Mouse (Mus musculus): ENCODE measurements at regions not wholly inside any gene's neighbourhood (a gene's known extent, or its start where the extent isn't known, plus 50 kb on each side); places are given as distances from the start of the nearest gene placed in this dataset.

GRCm38 (mm10) chr5:148454200-148454599, 54.5 kb upstream of the Slc7a1 start:
- Histone ChIP-seq H3K27ac (no peak overlapping the region), H3K4me3 (replicated peaks) (no peak overlapping the region), H3K4me2 (no peak overlapping the region), H3K4me1 (peaks cover 7% of the 10 kb centered on the region), H3K9me3 (no peaks in the 10 kb centered on the region), H3K36me3 (replicated peaks) (no peaks in the 10 kb centered on the region), H3K27me3 (no peaks in the 10 kb centered on the region), H3K9ac (no peak overlapping the region)
- ATAC-seq (ENCODE audit: low FRiP score): no peak
- WGBS: 78% methylated on average over 5 of the region's 5 CpGs

GRCm38 (mm10) chr5:148453776-148454175, 54.1 kb upstream of the Slc7a1 start:
- H3K9ac ChIP-seq: no peak overlapping the region
- H3K27ac ChIP-seq: peak overlapping the region; percentile 63
- 69% methylated on average over 12 of the region's 12 CpGs for WGBS
- H3K4me3 ChIP-seq (replicated peaks): no peak overlapping the region
- H3K36me3 ChIP-seq (replicated peaks): no peaks in the 10 kb centered on the region
- no peaks in the 10 kb centered on the region for H3K9me3 ChIP-seq
- no peaks in the 10 kb centered on the region for H3K27me3 ChIP-seq
- H3K4me2 ChIP-seq: no peak overlapping the region
- peak; percentile 49; the same call in 1 of the 2 replicates for ATAC-seq (ENCODE audit: low FRiP score)
- H3K4me1 ChIP-seq: peaks cover 7% of the 10 kb centered on the region

- 80% methylated on average over 17 of the region's 17 CpGs for WGBS
- peak; percentile 60; the same call in 1 of the 2 replicates for ATAC-seq (ENCODE audit: low FRiP score)
- H3K27ac ChIP-seq: no peak overlapping the region
Measured at GRCm38 (mm10) chr5:148452909-148453632, 53.4 kb upstream of the Slc7a1 start.

GRCm38 (mm10) chr5:148451811-148452210, 52.1 kb upstream of the Slc7a1 start:
- H3K27me3 ChIP-seq: no peaks in the 10 kb centered on the region
- peaks cover 7% of the 10 kb centered on the region for H3K4me1 ChIP-seq
- ATAC-seq (ENCODE audit: low FRiP score): no peak
- H3K27ac ChIP-seq: no peak overlapping the region
- no peak overlapping the region for H3K4me2 ChIP-seq
- H3K4me3 ChIP-seq (replicated peaks): no peak overlapping the region
- WGBS: 45% methylated on average over 7 of the region's 7 CpGs
- H3K9ac ChIP-seq: no peak overlapping the region
- no peaks in the 10 kb centered on the region for H3K36me3 ChIP-seq (replicated peaks)
- H3K9me3 ChIP-seq: no peaks in the 10 kb centered on the region

More at GRCm38 (mm10) chr5:148452909-148453632, 53.4 kb upstream of the Slc7a1 start:
- Histone ChIP-seq H3K36me3 (replicated peaks) (no peaks in the 10 kb centered on the region), H3K4me1 (peaks cover 7% of the 10 kb centered on the region), H3K9me3 (no peaks in the 10 kb centered on the region), H3K9ac (no peak overlapping the region), H3K4me2 (no peak overlapping the region), H3K4me3 (replicated peaks) (no peak overlapping the region), H3K27me3 (no peaks in the 10 kb centered on the region)

- Histone ChIP-seq H3K9ac (no peak overlapping the region), H3K9me3 (0 out of 2 replicates have a peak, but pooled peaks cover under 1% of the 10 kb centered on the region), H3K4me3 (replicated peaks) (no peak overlapping the region), H3K36me3 (replicated peaks) (no peaks in the 10 kb centered on the region), H3K27ac (no peak overlapping the region), H3K4me1 (peaks cover 7% of the 10 kb centered on the region), H3K27me3 (no peaks in the 10 kb centered on the region), H3K4me2 (no peak overlapping the region)
- no peak for ATAC-seq (ENCODE audit: low FRiP score)
- WGBS: 40% methylated on average over 11 of the region's 11 CpGs
Measured at GRCm38 (mm10) chr5:148450924-148451323, 51.2 kb upstream of the Slc7a1 start.

All from forebrain, embryonic 12.5 days (tissue).